Mouse (Mus musculus) lung, adult 2 months (tissue): ENCODE data around the gene Lama4.

Source experiments
- CTCF ChIP-seq: fragments of 200-500 bp; IDR thresholded peaks from 2 replicates; pipeline ENCODE4 v1.5.1; 2011; ENCODE audit warnings: mild to moderate bottlenecking, low read length, control low read depth; ENCODE audit not compliant: insufficient read depth
- POLR2A ChIP-seq: fragments of 200-500 bp; IDR thresholded peaks from 2 replicates; pipeline ENCODE4 v1.6.1; 2011; ENCODE audit warnings: low read depth, mild to moderate bottlenecking, control low read depth, low read length, borderline replicate concordance; ENCODE audit errors: extremely low read depth

GRCm38 (mm10) chr10:38928940-38929697, 36.2 kb upstream of the Lama4 start:
- TF ChIP-seq CTCF = no peak
- no peak for TF ChIP-seq POLR2A
